Mouse (Mus musculus) E14TG2a.4 (cell line): Measurements from ENCODE around the gene Lrrfip2.

ENCODE experiments used
- H3K27me3 ChIP-seq: 2 replicates; pipeline ENCODE4 v1.6.1; 2014; ENCODE audit warnings: low read length, control low read depth; ENCODE audit not compliant: insufficient read depth
- H3K36me3 ChIP-seq: 2 replicates; pipeline ENCODE4 v1.6.1; 2014; ENCODE audit warnings: low read length, control low read depth; ENCODE audit not compliant: insufficient read depth
- H3K4me1 ChIP-seq: replicated peaks from 2 replicates; pipeline ENCODE4 v1.6.1; 2014; ENCODE audit warnings: low read depth, low read length, control low read depth
- H3K4me3 ChIP-seq: replicated peaks from 2 replicates; pipeline ENCODE4 v1.5.1; 2014; ENCODE audit warnings: mild to moderate bottlenecking, low read length
- H3K9me3 ChIP-seq: 2 replicates; pipeline ENCODE4 v1.6.1; 2014; ENCODE audit warnings: low read length, control low read depth
- CTCF ChIP-seq: conservative IDR thresholded peaks from 2 replicates; pipeline ENCODE4 v1.5.1; 2014; ENCODE audit warnings: low read length
- NANOG ChIP-seq: IDR thresholded peaks from 2 replicates; pipeline ENCODE4 v1.6.1; 2014; ENCODE audit warnings: borderline replicate concordance, low read length, mixed read lengths
- POU5F1 ChIP-seq: IDR thresholded peaks from 2 replicates; pipeline ENCODE4 v1.6.1; 2014; ENCODE audit warnings: low read length, borderline replicate concordance

Gene Lrrfip2

GRCm38 (mm10) chr9:111086995-111087606 lies 30.3 kb upstream of the Lrrfip2 start:
- no peaks in the 10 kb centered on the region for H3K9me3 ChIP-seq
- H3K4me3 ChIP-seq: no peak overlapping the region
- H3K27me3 ChIP-seq: peaks cover 14% of the 10 kb centered on the region; the same call in 1 of the 2 replicates
- H3K4me1 ChIP-seq: peaks cover 36% of the 10 kb centered on the region
- TF ChIP-seq CTCF (no peak), POU5F1 (no peak), NANOG (no peak; the same call in 1 of the 2 replicates)
- no peaks in the 10 kb centered on the region for H3K36me3 ChIP-seq

GRCm38 (mm10) chr9:111087960-111088359 lies 29.4 kb upstream of the Lrrfip2 start:
- Histone ChIP-seq H3K4me3 (no peak overlapping the region), H3K9me3 (no peaks in the 10 kb centered on the region), H3K27me3 (0 out of 2 replicates have a peak, but pooled peaks cover 8% of the 10 kb centered on the region), H3K36me3 (no peaks in the 10 kb centered on the region), H3K4me1 (peaks cover 43% of the 10 kb centered on the region)
- TF ChIP-seq POU5F1: no peak
- no peak for TF ChIP-seq NANOG
- no peak for TF ChIP-seq CTCF

GRCm38 (mm10) chr9:111088886-111089285 lies 28.5 kb upstream of the Lrrfip2 start:
- Histone ChIP-seq H3K9me3 (no peaks in the 10 kb centered on the region), H3K27me3 (0 out of 2 replicates have a peak, but pooled peaks cover 4% of the 10 kb centered on the region), H3K4me3 (0 out of 2 replicates have a peak overlapping the region, but pooled peaks have one; percentile 10), H3K4me1 (peaks cover 43% of the 10 kb centered on the region), H3K36me3 (no peaks in the 10 kb centered on the region)
- TF ChIP-seq CTCF (no peak), POU5F1 (no peak)

- no peak for TF ChIP-seq POU5F1
- no peak for TF ChIP-seq CTCF
- no peak for TF ChIP-seq NANOG
- no peaks in the 10 kb centered on the region for H3K36me3 ChIP-seq
- H3K27me3 ChIP-seq: peaks cover 10% of the 10 kb centered on the region; the same call in 1 of the 2 replicates
- peaks cover 41% of the 10 kb centered on the region for H3K4me1 ChIP-seq
- no peaks in the 10 kb centered on the region for H3K9me3 ChIP-seq
- no peak overlapping the region for H3K4me3 ChIP-seq
These were observed 24.7 kb upstream of the Lrrfip2 start for GRCm38 (mm10) chr9:111092657-111093056.

- TF ChIP-seq CTCF: peak; percentile 83
- no peak for TF ChIP-seq NANOG
- no peak for TF ChIP-seq POU5F1
- Histone ChIP-seq H3K4me1 (peaks cover 37% of the 10 kb centered on the region), H3K36me3 (no peaks in the 10 kb centered on the region), H3K9me3 (no peaks in the 10 kb centered on the region), H3K27me3 (peaks cover 11% of the 10 kb centered on the region; the same call in 1 of the 2 replicates), H3K4me3 (no peak overlapping the region)
These were observed 24.3 kb upstream of the Lrrfip2 start for GRCm38 (mm10) chr9:111093094-111093493.

GRCm38 (mm10) chr9:111094626-111095025 lies 22.8 kb upstream of the Lrrfip2 start:
- TF ChIP-seq NANOG: no peak
- no peak for TF ChIP-seq POU5F1
- TF ChIP-seq CTCF: no peak

GRCm38 (mm10) chr9:111095710-111096109 lies 21.7 kb upstream of the Lrrfip2 start:
- H3K4me3 ChIP-seq: no peak overlapping the region
- peaks cover 21% of the 10 kb centered on the region for H3K4me1 ChIP-seq
- H3K27me3 ChIP-seq: peaks cover 11% of the 10 kb centered on the region; the same call in 1 of the 2 replicates
- TF ChIP-seq CTCF (no peak), NANOG (no peak), POU5F1 (no peak)
- no peaks in the 10 kb centered on the region for H3K36me3 ChIP-seq
- H3K9me3 ChIP-seq: no peaks in the 10 kb centered on the region

More at GRCm38 (mm10) chr9:111094626-111095025, 22.8 kb upstream of the Lrrfip2 start:
- Histone ChIP-seq H3K36me3 (no peaks in the 10 kb centered on the region), H3K27me3 (peaks cover 11% of the 10 kb centered on the region; the same call in 1 of the 2 replicates), H3K4me3 (no peak overlapping the region), H3K4me1 (peaks cover 24% of the 10 kb centered on the region), H3K9me3 (no peaks in the 10 kb centered on the region)

- H3K9me3 ChIP-seq: no peaks in the 10 kb centered on the region
- H3K4me1 ChIP-seq: peaks cover 21% of the 10 kb centered on the region
- H3K36me3 ChIP-seq: no peaks in the 10 kb centered on the region
- H3K27me3 ChIP-seq: peaks cover 8% of the 10 kb centered on the region; the same call in 1 of the 2 replicates
- no peak overlapping the region for H3K4me3 ChIP-seq
- TF ChIP-seq NANOG (no peak), POU5F1 (no peak), CTCF (no peak)
These were observed 20.7 kb upstream of the Lrrfip2 start for GRCm38 (mm10) chr9:111096419-111097326.

- no peaks in the 10 kb centered on the region for H3K9me3 ChIP-seq
- H3K4me3 ChIP-seq: no peak overlapping the region
- peaks cover 8% of the 10 kb centered on the region; the same call in 1 of the 2 replicates for H3K27me3 ChIP-seq
- H3K4me1 ChIP-seq: peaks cover 15% of the 10 kb centered on the region
- TF ChIP-seq NANOG: no peak
- H3K36me3 ChIP-seq: no peaks in the 10 kb centered on the region
These were observed 19.8 kb upstream of the Lrrfip2 start for GRCm38 (mm10) chr9:111097543-111097942.
